Comparison of ENCODE assay signal across 9 mouse cellular contexts in the genomic region with DNA sequence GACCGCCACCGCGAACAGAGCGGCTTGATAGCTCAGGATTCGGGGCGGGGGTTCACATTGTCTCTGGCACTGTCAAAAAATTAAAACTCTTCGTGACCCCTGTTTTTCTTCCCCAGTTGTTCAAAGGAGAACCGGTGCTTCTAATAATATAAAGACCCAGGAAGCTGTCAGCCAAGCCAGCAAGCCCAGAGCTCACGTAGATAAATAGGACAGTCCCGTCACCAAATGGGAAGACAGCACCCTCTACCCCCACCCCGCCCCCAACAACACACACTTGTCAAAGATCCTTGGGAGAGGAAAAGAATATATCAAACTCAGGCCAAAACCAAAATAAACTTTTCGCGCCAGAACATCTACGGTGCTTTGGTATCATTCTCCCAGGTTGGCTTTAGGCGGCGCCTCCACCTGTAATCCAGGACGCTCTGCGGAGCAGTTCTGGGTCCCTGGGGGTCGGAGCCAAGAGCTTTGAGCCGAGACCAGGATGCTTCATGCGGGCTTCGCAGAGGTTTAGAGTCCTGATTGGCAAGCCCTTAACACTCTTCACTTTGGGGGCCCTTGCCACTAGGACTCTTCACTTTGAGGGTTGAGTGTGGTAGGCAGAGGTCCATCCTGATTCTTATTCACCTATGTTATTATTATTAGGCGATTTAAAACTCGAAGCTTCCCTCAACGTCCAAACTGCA. TPM values are rescaled to one million over a fixed set of nuclear protein-coding genes. Genes with fewer than 3 reads are reported as not detected.
DNase-seq lines count a peak whose midpoint lies in the region; ATAC-seq and TF ChIP-seq lines count a peak whose summit lies in the region.
"Had no signal": no experiment of that assay in that cellular context is flagged by ENCODE, and none has a peak within 500 bp of the region (broad histone marks: within the 10 kb centered on the region; RNA-seq: fewer than 3 reads in every experiment).

No protein-coding gene starts in this region.

- under 1% methylated on average over 25 of the region's 25 CpGs for WGBS in kidney, embryonic 15.5 days
- WGBS in kidney, adult 2 months = 2% methylated on average over 25 of the region's 25 CpGs
- WGBS in embryonic facial prominence, embryonic 12.5 days = under 1% methylated on average over 25 of the region's 25 CpGs
- WGBS in intestine, embryonic 14.5 days = under 1% methylated on average over 25 of the region's 25 CpGs
- under 1% methylated on average over 25 of the region's 25 CpGs for WGBS in neural tube, embryonic 11.5 days

- H3K27me3 ChIP-seq in kidney, embryonic 15.5 days = peaks cover 100% of the 10 kb centered on the region
- H3K27me3 ChIP-seq in kidney, adult 2 months (replicated peaks; ENCODE audit: control insufficient read depth, insufficient read depth, low read length) = peaks cover 3% of the 10 kb centered on the region; the same call in 1 of the 2 replicates
- peaks cover 93% of the 10 kb centered on the region for H3K27me3 ChIP-seq in embryonic facial prominence, embryonic 12.5 days
- H3K27me3 ChIP-seq in intestine, embryonic 14.5 days (replicated peaks; ENCODE audit: control insufficient read depth, insufficient read depth, low read length) = peaks cover 100% of the 10 kb centered on the region
- H3K27me3 ChIP-seq in neural tube, embryonic 11.5 days (ENCODE audit: control insufficient read depth, insufficient read depth, low read length) = peaks cover 92% of the 10 kb centered on the region

- H3K9me3 ChIP-seq in kidney, embryonic 15.5 days (replicated peaks) = no peaks in the 10 kb centered on the region
- no peaks in the 10 kb centered on the region for H3K9me3 ChIP-seq in embryonic facial prominence, embryonic 12.5 days
- no peaks in the 10 kb centered on the region for H3K9me3 ChIP-seq in intestine, embryonic 14.5 days (ENCODE audit: control insufficient read depth, low read length)
- no peaks in the 10 kb centered on the region for H3K9me3 ChIP-seq in neural tube, embryonic 11.5 days (ENCODE audit: control insufficient read depth, low read length)

- H3K4me1 ChIP-seq in kidney, embryonic 15.5 days = peaks cover 28% of the 10 kb centered on the region
- no peaks in the 10 kb centered on the region for H3K4me1 ChIP-seq in kidney, adult 2 months (ENCODE audit: control insufficient read depth, insufficient read depth, low read length)
- peaks cover 14% of the 10 kb centered on the region for H3K4me1 ChIP-seq in embryonic facial prominence, embryonic 12.5 days
- peaks cover 6% of the 10 kb centered on the region; the same call in 1 of the 2 replicates for H3K4me1 ChIP-seq in intestine, embryonic 14.5 days (replicated peaks; ENCODE audit: control insufficient read depth, insufficient read depth, low read length)
- peaks cover 13% of the 10 kb centered on the region for H3K4me1 ChIP-seq in neural tube, embryonic 11.5 days (ENCODE audit: control insufficient read depth, insufficient read depth, low read length)

- H3K9ac ChIP-seq in kidney, embryonic 15.5 days = no peak overlapping the region
- H3K9ac ChIP-seq in embryonic facial prominence, embryonic 12.5 days = no peak overlapping the region
- H3K9ac ChIP-seq in intestine, embryonic 14.5 days (ENCODE audit: low read length) = no peak overlapping the region
- H3K9ac ChIP-seq in neural tube, embryonic 11.5 days (ENCODE audit: low read length) = no peak overlapping the region

- no peak for DNase-seq in kidney, adult 2 months
- peak; percentile 56 for DNase-seq in intestine, embryonic 14.5 days (ENCODE audit: low spot score)
- peak; percentile 26 for DNase-seq in neural tube, embryonic 11.5 days (ENCODE audit: low spot score)
- DNase-seq in urinary bladder, postnatal 36 days (ENCODE audit: low spot score in 2 of 2) = no peak
- no peak for DNase-seq in spleen, postnatal 14 days (ENCODE audit: low spot score in 2 of 2)
- no peak for DNase-seq in testis, postnatal 10 days (ENCODE audit: low spot score)

- peak overlapping the region; percentile 23 for H3K4me3 ChIP-seq in kidney, embryonic 15.5 days (replicated peaks)
- H3K4me3 ChIP-seq in kidney, adult 2 months (ENCODE audit: insufficient read depth, low read depth, low read length) = no peak overlapping the region
- H3K4me3 ChIP-seq in embryonic facial prominence, embryonic 12.5 days = peak overlapping the region; percentile 27
- peak overlapping the region; percentile 9 for H3K4me3 ChIP-seq in intestine, embryonic 14.5 days (ENCODE audit: low read depth, low read length)
- H3K4me3 ChIP-seq in neural tube, embryonic 11.5 days (ENCODE audit: low read depth, low read length) = no peak overlapping the region

- ATAC-seq in kidney, embryonic 15.5 days (replicated peaks; ENCODE audit: low FRiP score) = no peak
- ATAC-seq in embryonic facial prominence, embryonic 12.5 days (ENCODE audit: insufficient number of reproducible peaks, insufficient read depth, low FRiP score, low TSS enrichment) = no peak
- ATAC-seq in intestine, embryonic 14.5 days (replicated peaks; ENCODE audit: low FRiP score, low TSS enrichment, low read depth) = no peak
- no peak for ATAC-seq in neural tube, embryonic 11.5 days (ENCODE audit: insufficient read depth, low FRiP score, low TSS enrichment)

- peak overlapping the region; percentile 53 for H3K4me2 ChIP-seq in kidney, embryonic 15.5 days
- peak overlapping the region; percentile 46 for H3K4me2 ChIP-seq in embryonic facial prominence, embryonic 12.5 days (replicated peaks)
- H3K4me2 ChIP-seq in intestine, embryonic 14.5 days (ENCODE audit: low read length) = peak overlapping the region; percentile 26; the same call in 1 of the 2 replicates
- no peak overlapping the region for H3K4me2 ChIP-seq in neural tube, embryonic 11.5 days (ENCODE audit: low read depth)

- no peak overlapping the region for H3K27ac ChIP-seq in kidney, embryonic 15.5 days
- no peak overlapping the region for H3K27ac ChIP-seq in kidney, adult 2 months (ENCODE audit: insufficient read depth, low read depth, low read length)
- H3K27ac ChIP-seq in embryonic facial prominence, embryonic 12.5 days = no peak overlapping the region
- H3K27ac ChIP-seq in intestine, embryonic 14.5 days (ENCODE audit: low read depth) = no peak overlapping the region
- no peak overlapping the region for H3K27ac ChIP-seq in neural tube, embryonic 11.5 days (ENCODE audit: low read depth, low read length)

- H3K36me3 ChIP-seq in kidney, embryonic 15.5 days = no peaks in the 10 kb centered on the region
- H3K36me3 ChIP-seq in kidney, adult 2 months (ENCODE audit: control insufficient read depth, insufficient read depth, low read length) = no peaks in the 10 kb centered on the region
- H3K36me3 ChIP-seq in embryonic facial prominence, embryonic 12.5 days = no peaks in the 10 kb centered on the region
- H3K36me3 ChIP-seq in intestine, embryonic 14.5 days (ENCODE audit: control insufficient read depth, insufficient read depth, low read length) = no peaks in the 10 kb centered on the region
- no peaks in the 10 kb centered on the region for H3K36me3 ChIP-seq in neural tube, embryonic 11.5 days (ENCODE audit: control insufficient read depth, insufficient read depth, low read length)
- H3K36me3 ChIP-seq: G1E had no signal

- no peak for TF ChIP-seq CTCF in kidney, adult 2 months (conservative IDR thresholded peaks at IDR 0.05; ENCODE audit: insufficient read depth, insufficient read length, low read depth, low read length)

- no peak for TF ChIP-seq POLR2A in kidney, adult 2 months (IDR thresholded peaks at IDR 0.05; ENCODE audit: low read depth, low read length)

RNA-seq across cellular contexts. Expression of a gene that starts 0.5 kb away (rescaled TPM):
- polyA plus RNA-seq in kidney, embryonic 15.5 days (2015; fragmentation: Nextera tagmentation; extraction: Ambion mirVana) = not detected in 2 replicates
- polyA plus RNA-seq in kidney, adult 2 months (2012; rRNA removed) = not detected in 2 replicates
- 1.3 and 2.4 TPM in 2 replicates for polyA plus RNA-seq in embryonic facial prominence, embryonic 12.5 days (2016; fragmentation: Nextera tagmentation; extraction: Ambion mirVana)
- not detected in 2 replicates for polyA plus RNA-seq in intestine, embryonic 14.5 days (2014; fragmentation: Nextera tagmentation; extraction: Ambion mirVana)
- polyA plus RNA-seq in neural tube, embryonic 11.5 days (2014; fragmentation: Nextera tagmentation; extraction: Ambion mirVana) = 4.2 and 4.8 TPM in 2 replicates
- polyA plus RNA-seq: G1E had no signal

Comparison
In these comparisons a context has a peak if more than half of its experiments do, and no peak if none do; other contexts are left out.
1. H3K4me3 ChIP-seq: peak in kidney, embryonic 15.5 days (single experiment), embryonic facial prominence, embryonic 12.5 days (single experiment) and intestine, embryonic 14.5 days (single experiment); none in kidney, adult 2 months (single experiment) and neural tube, embryonic 11.5 days (single experiment).
2. DNase-seq: peak in intestine, embryonic 14.5 days (single experiment) and neural tube, embryonic 11.5 days (single experiment); none in kidney, adult 2 months (single experiment), urinary bladder, postnatal 36 days (0 of 2), spleen, postnatal 14 days (0 of 2) and testis, postnatal 10 days (single experiment).